Mouse (Mus musculus) olfactory bulb, adult 2 months (tissue): Measurements from ENCODE around the gene Fsd2.

Experiments used
- CTCF ChIP-seq: fragments of 200-500 bp; IDR thresholded peaks from 2 replicates; pipeline ENCODE4 v1.5.1; 2012; ENCODE audit warnings: low read depth, mild to moderate bottlenecking, low read length, moderate library complexity; ENCODE audit not compliant: insufficient read depth
- POLR2A ChIP-seq: fragments of 200-500 bp; IDR thresholded peaks from 2 replicates; pipeline ENCODE4 v1.6.1; 2012; ENCODE audit warnings: mild to moderate bottlenecking, low read depth, low read length, moderate library complexity; ENCODE audit not compliant: insufficient read depth

DNA sequence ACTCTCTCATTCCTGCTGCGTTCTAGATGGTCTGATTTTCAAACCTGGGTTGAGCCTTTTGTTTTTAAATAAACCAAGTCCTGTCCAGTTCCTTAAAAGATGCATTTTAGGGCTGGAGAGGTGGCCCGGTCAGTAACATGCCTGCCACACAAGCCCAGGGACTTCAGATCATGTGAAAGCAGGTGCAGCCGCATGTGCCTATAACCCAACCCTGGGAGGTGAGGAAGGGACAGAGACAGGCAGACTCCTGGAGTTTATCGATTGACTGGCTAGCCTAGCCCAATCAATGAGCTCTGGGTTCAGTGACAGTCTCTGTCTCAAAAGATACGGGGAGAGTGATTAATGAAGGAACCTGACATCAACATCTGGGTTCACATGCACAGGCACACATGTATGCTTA, 5.5 kb downstream of the Fsd2 start:
- TF ChIP-seq CTCF (no peak), POLR2A (no peak)
